Mouse (Mus musculus) G1E (cell line): ENCODE measurements around the gene Gon4l.

Experiments
- CTCF ChIP-seq: IDR thresholded peaks from 2 replicates; pipeline ENCODE4 v1.5.1; 2012; ENCODE audit warnings: low read depth, low read length, inconsistent platforms, mixed read lengths
- GATA1 ChIP-seq: IDR thresholded peaks from 2 replicates; pipeline ENCODE4 v1.6.1; 2012; ENCODE audit warnings: borderline replicate concordance, low read length, inconsistent platforms, mixed read lengths

GRCm38 (mm10) chr3:88950576-88951326, 115.7 kb downstream of the Gon4l start, which contains the start of the genes Ash1l and Dap3:
- TF ChIP-seq CTCF (no peak), GATA1 (no peak)
